Mouse (Mus musculus) MEL (cell line): ENCODE data around the gene Tmem14c. TPM values are rescaled to one million over a fixed set of nuclear protein-coding genes. Genes with fewer than 3 reads are reported as not detected.

Experiments used
- DNase-seq: peaks from one replicate; pipeline ENCODE4 v3.0.0; 2011; ENCODE audit warnings: low read depth, low spot score
- H3K27ac ChIP-seq: 2 replicates; pipeline ENCODE4 v1.5.1; 2012; ENCODE audit warnings: low read depth, mild to moderate bottlenecking, control low read depth, low read length, moderate library complexity; ENCODE audit not compliant: control insufficient read depth
- H3K27me3 ChIP-seq, 2 experiments: fragments of 150-350 bp in 1 of 2; sonication (generic) in 1 of 2; 2 replicates each; pipeline ENCODE4 v1.6.1; 2012; ENCODE audit warnings: low read length in 2 of 2, mild to moderate bottlenecking in 2 of 2, improper control_type of control experiment in 1 of 2, moderate library complexity in 1 of 2; ENCODE audit not compliant: insufficient read depth in 2 of 2, control insufficient read depth in 1 of 2
- H3K36me3 ChIP-seq, 2 experiments: 2 replicates each; pipeline ENCODE4 v1.6.1; 2012 to 2014; ENCODE audit warnings: low read length in 2 of 2, improper control_type of control experiment in 1 of 2, inconsistent platforms in 1 of 2, mild to moderate bottlenecking in 1 of 2; ENCODE audit not compliant: insufficient read depth in 2 of 2, control insufficient read depth in 1 of 2
- H3K4me1 ChIP-seq, 2 experiments: fragments of 150-350 bp in 1 of 2; sonication (generic) in 1 of 2; 2 replicates each; pipeline ENCODE4 v1.6.1; 2012; ENCODE audit warnings: low read length in 2 of 2, improper control_type of control experiment in 1 of 2, mild to moderate bottlenecking in 1 of 2; ENCODE audit not compliant: insufficient read depth in 2 of 2, control insufficient read depth in 1 of 2
- H3K4me3 ChIP-seq, 2 experiments: fragments of 150-350 bp in 1 of 2; sonication (generic) in 1 of 2; 2 replicates each; pipeline ENCODE4 v1.5.1; 2012; ENCODE audit warnings: low read depth in 2 of 2, low read length in 2 of 2, mild to moderate bottlenecking in 2 of 2, moderate library complexity in 2 of 2, control low read depth in 1 of 2, improper control_type of control experiment in 1 of 2; ENCODE audit not compliant: control insufficient read depth in 1 of 2, insufficient read depth in 1 of 2
- H3K79me2 ChIP-seq: 2 replicates; pipeline ENCODE4 v1.6.1; 2012; ENCODE audit warnings: mild to moderate bottlenecking, low read length, moderate library complexity; ENCODE audit not compliant: control insufficient read depth, poor library complexity, insufficient read depth
- H3K9ac ChIP-seq: 2 replicates; pipeline ENCODE4 v1.6.1; 2012; ENCODE audit warnings: low read depth, mild to moderate bottlenecking, control low read depth, low read length, moderate library complexity; ENCODE audit not compliant: control insufficient read depth, poor library complexity, severe bottlenecking
- H3K9me3 ChIP-seq: fragments of 150-350 bp; sonication (generic); replicated peaks from 2 replicates; pipeline ENCODE4 v1.6.1; 2012; ENCODE audit warnings: mild to moderate bottlenecking, low read length, improper control_type of control experiment, moderate library complexity; ENCODE audit not compliant: insufficient read depth
- BHLHE40 ChIP-seq: IDR thresholded peaks from 2 replicates; pipeline ENCODE4 v1.6.1; 2012; ENCODE audit warnings: low read depth, mild to moderate bottlenecking, inconsistent platforms, low read length, improper control_type of control experiment, borderline replicate concordance
- CHD1 ChIP-seq: IDR thresholded peaks from 2 replicates; pipeline ENCODE4 v1.6.1; 2012; ENCODE audit warnings: low read depth, mild to moderate bottlenecking, inconsistent platforms, low read length, improper control_type of control experiment
- CHD2 ChIP-seq: IDR thresholded peaks from 2 replicates; pipeline ENCODE4 v1.6.1; 2011; ENCODE audit warnings: low read length, improper control_type of control experiment
- CTCF ChIP-seq, 3 experiments: IDR thresholded peaks in 2 of 3; conservative IDR thresholded peaks in 1 of 3; 2 replicates each; pipeline ENCODE4 v1.5.1; 2011 to 2012; ENCODE audit warnings: low read length in 3 of 3, low read depth in 2 of 3, mild to moderate bottlenecking in 2 of 3, improper control_type of control experiment in 1 of 3, inconsistent platforms in 1 of 3, mixed read lengths in 1 of 3, moderate library complexity in 1 of 3; ENCODE audit not compliant: control insufficient read depth in 1 of 3, insufficient read depth in 1 of 3, poor library complexity in 1 of 3, severe bottlenecking in 1 of 3
- E2F4 ChIP-seq: IDR thresholded peaks from 2 replicates; pipeline ENCODE4 v1.6.1; 2011; ENCODE audit warnings: low read depth, low read length, improper control_type of control experiment, borderline replicate concordance
- ELF1 ChIP-seq: IDR thresholded peaks from 2 replicates; pipeline ENCODE4 v1.6.1; 2014; ENCODE audit warnings: low read depth, mild to moderate bottlenecking, inconsistent platforms, low read length, improper control_type of control experiment, moderate library complexity
- EP300 ChIP-seq, 2 experiments: IDR thresholded peaks; 2 replicates each; pipeline ENCODE4 v1.6.1; 2011; ENCODE audit warnings: improper control_type of control experiment in 2 of 2, low read length in 2 of 2, low read depth in 1 of 2, mild to moderate bottlenecking in 1 of 2
- ETS1 ChIP-seq: IDR thresholded peaks from 2 replicates; pipeline ENCODE4 v1.6.1; 2012; ENCODE audit warnings: low read depth, mild to moderate bottlenecking, inconsistent platforms, low read length, improper control_type of control experiment, moderate library complexity
- GABPA ChIP-seq: IDR thresholded peaks from 2 replicates; pipeline ENCODE4 v1.6.1; 2012; ENCODE audit warnings: low read depth, mild to moderate bottlenecking, inconsistent platforms, low read length, improper control_type of control experiment, moderate library complexity
- HCFC1 ChIP-seq: IDR thresholded peaks from 2 replicates; pipeline ENCODE4 v1.6.1; 2012; ENCODE audit warnings: low read depth, mild to moderate bottlenecking, inconsistent platforms, low read length, improper control_type of control experiment, moderate library complexity
- KAT2A ChIP-seq: conservative IDR thresholded peaks from 2 replicates; pipeline ENCODE4 v1.6.1; 2012; ENCODE audit warnings: low read depth, low read length, improper control_type of control experiment, inconsistent platforms
- MAFK ChIP-seq: IDR thresholded peaks from 2 replicates; pipeline ENCODE4 v1.6.1; 2011; ENCODE audit warnings: low read depth, mild to moderate bottlenecking, low read length, improper control_type of control experiment, borderline replicate concordance
- MEF2A ChIP-seq: IDR thresholded peaks from 2 replicates; pipeline ENCODE4 v1.6.1; 2014; ENCODE audit warnings: low read depth, mild to moderate bottlenecking, inconsistent platforms, low read length, improper control_type of control experiment; ENCODE audit not compliant: poor library complexity, insufficient replicate concordance, severe bottlenecking; ENCODE audit errors: extremely low read depth
- MYB ChIP-seq: IDR thresholded peaks from 2 replicates; pipeline ENCODE4 v1.6.1; 2011; ENCODE audit warnings: mild to moderate bottlenecking, low read depth, low read length, improper control_type of control experiment
- MYC ChIP-seq: IDR thresholded peaks from 2 replicates; pipeline ENCODE4 v1.6.1; 2011; ENCODE audit warnings: low read depth, mild to moderate bottlenecking, low read length, improper control_type of control experiment, moderate library complexity
- NRF1 ChIP-seq: IDR thresholded peaks from 2 replicates; pipeline ENCODE4 v1.6.1; 2014; ENCODE audit warnings: low read depth, mild to moderate bottlenecking, inconsistent platforms, low read length, improper control_type of control experiment, moderate library complexity; ENCODE audit not compliant: poor library complexity, insufficient read depth, severe bottlenecking
- POLR2AphosphoS2 ChIP-seq: IDR thresholded peaks from 2 replicates; pipeline ENCODE4 v1.6.1; 2011; ENCODE audit warnings: low read length, improper control_type of control experiment
- RCOR1 ChIP-seq: IDR thresholded peaks from 2 replicates; pipeline ENCODE4 v1.6.1; 2012; ENCODE audit warnings: low read depth, mild to moderate bottlenecking, inconsistent platforms, low read length, improper control_type of control experiment
- TAL1 ChIP-seq: IDR thresholded peaks from 2 replicates; pipeline ENCODE4 v1.6.1; 2012; ENCODE audit warnings: mild to moderate bottlenecking, inconsistent platforms, low read length, moderate library complexity, mixed read lengths
- TCF12 ChIP-seq: IDR thresholded peaks from 2 replicates; pipeline ENCODE4 v1.6.1; 2014; ENCODE audit warnings: low read depth, mild to moderate bottlenecking, inconsistent platforms, low read length, improper control_type of control experiment, moderate library complexity
- USF1 ChIP-seq: IDR thresholded peaks from 2 replicates; pipeline ENCODE4 v1.6.1; 2014; ENCODE audit warnings: low read depth, mild to moderate bottlenecking, inconsistent platforms, low read length, improper control_type of control experiment, moderate library complexity
- USF2 ChIP-seq, 2 experiments: IDR thresholded peaks; 2 replicates each; pipeline ENCODE4 v1.6.1; 2011 to 2012; ENCODE audit warnings: improper control_type of control experiment in 2 of 2, low read length in 2 of 2, borderline replicate concordance in 1 of 2, inconsistent platforms in 1 of 2, low read depth in 1 of 2, mild to moderate bottlenecking in 1 of 2; ENCODE audit not compliant: insufficient read depth in 1 of 2
- ZKSCAN1 ChIP-seq: IDR thresholded peaks from 2 replicates; pipeline ENCODE4 v1.6.1; 2012; ENCODE audit warnings: low read depth, mild to moderate bottlenecking, inconsistent platforms, low read length, improper control_type of control experiment, moderate library complexity
- polyA plus RNA-seq, 2 experiments: library from polyadenylated mRNA; stranded (reverse) in 1 of 2; unstranded in 1 of 2; fragments of >175 nt in 1 of 2; fragments of >200 nt in 1 of 2; gene quantifications; 2 replicates each; pipeline versions ENCODE4 v1.2.1 to v1.2.4; 2012; ENCODE audit warnings: low replicate concordance in 2 of 2, low read depth in 1 of 2; ENCODE audit not compliant: insufficient read length in 2 of 2, insufficient read depth in 1 of 2, missing spikeins in 1 of 2
- total RNA-seq: library from RNA; depleted of rRNA; stranded (reverse); fragments of 300-350 nt; gene quantifications from 2 replicates; pipeline ENCODE4 v1.2.3, GENCODE M21; 2012

Gene Tmem14c
- total and polyA plus RNA-seq, 3 experiments = 294 to 319 TPM; not detected in 1

DNA sequence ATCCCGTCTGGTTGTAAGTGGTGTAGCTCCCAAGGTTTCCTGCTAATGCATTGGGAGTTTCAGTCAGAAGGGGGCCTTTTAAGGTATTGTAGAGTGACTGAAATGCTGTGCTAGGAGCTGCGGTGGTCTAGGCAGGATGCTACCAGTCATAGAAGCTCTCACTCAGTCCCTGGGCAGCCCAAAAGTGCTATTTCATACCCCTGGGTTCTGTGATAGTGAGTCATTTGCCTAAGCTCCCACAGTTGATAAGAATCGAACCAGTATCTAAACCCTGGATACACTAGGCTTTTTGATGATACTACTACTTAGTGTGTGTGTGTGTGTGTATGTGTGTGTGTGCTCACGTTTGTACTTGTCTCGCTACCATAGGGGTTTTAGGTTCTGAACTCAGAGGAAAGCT is 14.0 kb downstream of the Tmem14c start:
- Histone ChIP-seq H3K4me3 (no peak overlapping the region), H3K36me3 (peaks cover 0 to 2% of the 10 kb centered on the region in 2 experiments; a peak in 2 of 4 replicates), H3K27me3 (no peaks in the 10 kb centered on the region), H3K79me2 (no peaks in the 10 kb centered on the region), H3K27ac (no peak overlapping the region), H3K4me1 (peaks cover 0 to 11% of the 10 kb centered on the region in 2 experiments; a peak in 2 of 4 replicates), H3K9me3 (no peaks in the 10 kb centered on the region), H3K9ac (no peak overlapping the region)
- TF ChIP-seq BHLHE40 (no peak), EP300 (IDR thresholded peaks at IDR 0.05; ENCODE audit: low read depth in 1 of 2, low read length in 2 of 2) (no peak), MYC (no peak), ZKSCAN1 (no peak), HCFC1 (no peak), TAL1 (no peak)
- no peak for DNase-seq

DNA sequence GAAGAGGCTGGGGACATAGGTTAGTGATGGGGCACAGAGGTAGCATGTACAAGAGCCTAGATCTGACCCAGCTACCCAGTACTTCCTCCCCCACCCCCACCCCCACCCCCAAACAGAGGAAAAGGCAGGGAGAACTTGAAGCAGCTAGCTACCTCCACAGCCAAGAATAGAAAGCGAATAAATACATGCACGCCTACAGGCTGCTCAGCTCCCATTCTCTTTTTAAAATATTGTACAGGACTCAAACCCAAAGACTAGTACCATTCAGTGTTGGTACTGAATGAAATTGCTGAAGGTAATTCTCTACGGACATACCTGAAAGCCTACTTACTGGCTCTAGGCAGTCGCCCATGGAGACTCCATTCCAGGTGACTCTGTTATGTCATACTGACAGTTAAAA is 26.4 kb downstream of the Tmem14c start:
- no peaks in the 10 kb centered on the region for H3K4me1 ChIP-seq
- H3K4me3 ChIP-seq = no peak overlapping the region
- peaks cover 0 to 4% of the 10 kb centered on the region in 2 experiments; a peak in 3 of 4 replicates for H3K27me3 ChIP-seq
- TF ChIP-seq ZKSCAN1 (no peak), NRF1 (no peak)
- TF ChIP-seq, all 39 proteins: peak for 0
- no peaks in the 10 kb centered on the region for H3K36me3 ChIP-seq
- no peak for DNase-seq
- H3K27ac ChIP-seq = no peak overlapping the region
- H3K9me3 ChIP-seq = no peaks in the 10 kb centered on the region
- no peak overlapping the region for H3K9ac ChIP-seq
- H3K79me2 ChIP-seq = no peaks in the 10 kb centered on the region

DNA sequence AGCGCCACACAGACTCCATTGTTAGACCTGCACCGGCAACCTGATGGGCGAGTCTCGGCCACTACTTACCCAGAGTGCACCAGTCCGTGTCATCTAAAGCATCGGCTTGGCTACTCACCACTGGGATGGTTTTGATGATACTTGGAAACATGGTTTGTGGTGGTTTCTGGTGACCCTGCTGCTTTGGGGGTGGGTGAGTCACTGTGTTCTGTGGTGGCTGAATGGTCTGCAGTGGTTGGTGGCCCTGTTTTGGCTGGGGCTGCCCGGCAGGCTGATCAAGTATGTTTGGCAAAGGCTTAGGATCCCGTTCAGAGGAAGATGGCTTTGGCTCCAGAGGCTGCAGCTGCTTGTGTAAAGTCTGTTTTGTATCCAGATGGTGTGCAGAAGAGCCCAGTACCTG is 29.8 kb downstream of the Tmem14c start:
- Histone ChIP-seq H3K9ac (no peak overlapping the region), H3K27me3 (peaks cover 0 to 6% of the 10 kb centered on the region in 2 experiments; a peak in 3 of 4 replicates), H3K79me2 (no peaks in the 10 kb centered on the region), H3K9me3 (no peaks in the 10 kb centered on the region), H3K4me1 (no peaks in the 10 kb centered on the region), H3K27ac (no peak overlapping the region), H3K4me3 (no peak overlapping the region), H3K36me3 (no peaks in the 10 kb centered on the region)
- TF ChIP-seq RCOR1 (no peak), USF1 (no peak), MYC (no peak), EP300 (IDR thresholded peaks at IDR 0.05; ENCODE audit: low read depth in 1 of 2, low read length in 2 of 2) (no peak), TCF12 (no peak), CHD2 (no peak), ETS1 (no peak), MEF2A (no peak), POLR2AphosphoS2 (no peak), GABPA (no peak), KAT2A (no peak), USF2 (IDR thresholded peaks at IDR 0.05; ENCODE audit: borderline replicate concordance in 1 of 2, insufficient read depth in 1 of 2, low read depth in 1 of 2, low read length in 2 of 2) (no peak), E2F4 (no peak), MYB (no peak), MAFK (no peak), ELF1 (no peak), CTCF (IDR thresholded peaks at IDR 0.05 in 2 of 3, conservative IDR thresholded peaks at IDR 0.05 in 1 of 3; ENCODE audit: control insufficient read depth in 1 of 3, insufficient read depth in 1 of 3, low read depth in 2 of 3, low read length in 3 of 3, poor library complexity in 1 of 3, severe bottlenecking in 1 of 3) (no peak), CHD1 (no peak)
- DNase-seq = no peak
